Mouse (Mus musculus) ES-CJ7 (cell line): Measurements from ENCODE around the gene Ntm.
A peak's percentile ranks its signal among the peaks of the same experiment; 100 is the strongest.

ENCODE experiments used
- DNase-seq: peaks from one replicate; pipeline ENCODE4 v3.0.0; 2011; ENCODE audit warnings: low read depth, low spot score

The Ntm gene

DNA sequence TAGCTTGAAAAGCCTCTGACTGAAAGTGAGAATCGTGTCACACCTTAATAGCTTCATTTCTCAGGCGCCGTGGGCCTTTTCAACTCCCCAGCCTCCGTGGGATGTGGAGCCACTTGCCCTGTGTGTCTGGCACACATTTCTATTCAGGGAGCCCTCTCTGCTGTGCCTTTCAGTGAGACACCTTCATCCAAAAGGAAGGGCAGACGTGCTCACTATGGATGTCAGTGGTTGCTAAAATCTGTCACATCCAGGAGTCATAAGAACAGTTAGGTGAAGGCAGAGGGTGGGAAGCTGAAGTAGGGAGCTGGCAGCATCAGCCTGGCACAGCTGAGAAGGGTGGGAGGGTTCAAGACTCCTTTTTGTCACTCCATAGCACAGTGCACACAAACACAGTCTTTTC, 201.4 kb downstream of the Ntm start:
- DNase-seq = no peak

DNA sequence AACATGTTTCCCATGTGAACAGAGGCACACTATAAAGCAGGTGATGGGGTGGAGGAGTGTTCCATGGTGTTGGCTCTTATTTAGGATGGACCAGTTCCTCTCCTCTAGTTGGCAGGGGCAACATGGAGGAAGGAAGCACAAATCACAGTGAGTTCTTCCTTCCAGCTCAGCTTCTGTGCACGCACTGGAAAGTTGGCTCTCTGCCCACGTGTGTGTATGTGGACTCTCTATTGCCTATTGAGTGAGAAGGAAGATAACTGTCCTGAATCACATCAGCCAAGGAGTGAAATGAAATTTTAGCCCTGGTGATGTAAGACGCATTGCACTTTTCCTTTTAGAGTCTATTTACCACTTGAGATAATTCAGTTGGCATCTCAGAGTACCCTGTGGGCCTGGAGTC, 203.0 kb downstream of the Ntm start:
- no peak for DNase-seq

DNA sequence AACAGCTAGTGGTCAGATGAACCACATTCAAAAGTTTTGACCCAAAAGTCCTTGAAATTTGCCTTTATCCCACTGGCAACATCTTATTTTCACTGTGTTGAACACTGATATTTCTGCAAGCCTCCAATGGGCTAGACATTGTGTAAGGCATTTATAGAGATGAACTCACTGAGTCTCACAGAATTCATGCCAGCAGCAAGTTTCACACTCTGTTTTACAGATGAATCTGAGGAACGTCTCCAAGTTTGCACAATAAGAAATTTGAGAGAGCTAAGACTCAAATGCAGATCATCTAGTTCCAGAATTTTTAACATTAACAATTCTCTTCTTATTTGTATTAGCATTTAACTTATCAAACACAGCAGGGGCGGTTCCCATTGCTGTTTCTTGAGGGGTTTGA, 203.9 kb downstream of the Ntm start:
- DNase-seq = no peak

DNA sequence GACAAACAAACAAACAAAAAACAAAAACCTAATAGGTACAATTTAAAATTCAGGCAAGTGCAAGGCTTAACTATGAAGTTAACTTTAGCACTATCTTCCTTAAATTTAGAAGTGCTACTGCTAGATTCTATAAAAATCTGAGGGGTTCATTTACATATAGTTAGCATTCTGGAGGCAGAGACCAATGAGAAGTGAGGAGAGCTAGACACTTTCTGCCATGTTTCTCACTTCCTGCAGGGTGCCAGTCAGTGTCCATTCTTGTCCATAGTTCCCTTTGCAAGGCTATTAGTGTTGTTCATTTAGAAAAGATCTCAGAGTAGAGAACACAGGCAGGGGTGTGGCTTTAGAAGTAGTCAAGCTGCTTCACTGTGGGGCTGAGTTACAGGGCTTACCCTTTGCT, 208.6 kb downstream of the Ntm start:
- no peak for DNase-seq

DNA sequence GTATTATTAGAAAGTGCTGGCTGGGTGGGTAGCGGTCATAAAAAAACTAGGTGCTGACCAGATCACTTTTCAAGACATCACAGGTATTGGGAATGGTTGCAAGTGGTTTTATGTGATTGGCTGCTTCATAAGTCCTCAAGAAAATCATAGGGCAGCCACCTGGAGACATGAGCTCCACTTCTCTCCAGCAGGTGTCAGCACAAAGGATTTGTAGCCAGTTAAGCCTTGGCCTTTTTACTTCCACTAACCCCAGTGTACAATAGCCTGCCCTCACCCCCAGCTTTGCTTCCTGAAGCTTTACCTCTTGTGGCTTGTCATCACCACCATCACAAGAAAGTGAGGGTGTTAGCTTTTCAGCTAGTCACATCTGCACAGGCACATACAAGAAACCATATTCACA, 211.5 kb downstream of the Ntm start:
- peak; percentile 44 for DNase-seq

DNA sequence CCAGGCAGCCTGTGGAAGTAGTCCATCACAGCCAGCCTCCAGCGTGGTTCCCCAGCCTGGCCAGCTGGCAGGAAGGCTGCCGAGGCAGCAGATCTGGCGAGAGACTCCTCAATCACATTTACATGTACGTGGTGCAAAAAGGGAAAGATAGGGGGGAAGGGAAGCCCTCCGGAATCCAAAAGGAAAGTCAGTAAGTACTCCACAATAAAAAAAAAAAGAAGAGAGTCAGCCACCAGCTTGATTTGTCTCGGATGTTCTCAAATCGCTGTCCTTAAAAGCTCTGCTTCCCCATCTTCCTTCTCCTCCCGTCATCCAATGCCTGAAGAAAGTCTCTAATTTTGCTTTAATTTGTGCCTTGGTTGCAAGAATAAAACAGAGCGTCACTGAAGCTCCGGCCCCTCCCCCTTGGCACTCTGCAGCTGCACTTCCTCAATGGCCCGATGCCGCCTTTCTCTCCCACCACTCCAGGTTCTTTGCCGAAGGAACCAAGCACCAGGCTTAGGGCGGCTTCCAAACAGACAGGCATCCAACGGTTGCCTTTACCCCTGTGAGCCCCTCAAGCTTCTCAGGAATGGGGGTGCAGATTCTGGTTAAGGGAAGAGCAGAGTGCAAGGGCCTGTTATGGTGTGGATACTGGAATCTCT, 212.4 kb downstream of the Ntm start:
- no peak for DNase-seq

DNA sequence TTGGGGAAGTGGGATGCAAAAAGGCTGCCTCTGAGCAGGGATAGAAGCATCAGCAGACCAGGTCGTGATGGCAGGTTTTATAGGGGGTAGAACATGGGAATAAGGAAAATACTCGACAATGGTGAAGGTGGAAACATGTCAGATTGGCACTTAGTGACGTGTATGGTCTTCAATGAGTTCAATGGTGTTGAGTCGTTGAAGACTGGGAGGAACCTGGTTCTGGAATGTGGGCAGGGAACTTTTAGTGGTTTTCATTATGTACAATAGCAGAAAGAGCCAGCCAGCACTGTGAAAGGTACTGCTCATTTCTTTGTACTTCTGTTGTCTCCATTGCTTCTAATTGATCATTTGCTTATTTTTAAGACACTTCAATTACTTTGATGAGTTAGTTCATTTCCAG, 214.9 kb downstream of the Ntm start:
- DNase-seq = no peak

DNA sequence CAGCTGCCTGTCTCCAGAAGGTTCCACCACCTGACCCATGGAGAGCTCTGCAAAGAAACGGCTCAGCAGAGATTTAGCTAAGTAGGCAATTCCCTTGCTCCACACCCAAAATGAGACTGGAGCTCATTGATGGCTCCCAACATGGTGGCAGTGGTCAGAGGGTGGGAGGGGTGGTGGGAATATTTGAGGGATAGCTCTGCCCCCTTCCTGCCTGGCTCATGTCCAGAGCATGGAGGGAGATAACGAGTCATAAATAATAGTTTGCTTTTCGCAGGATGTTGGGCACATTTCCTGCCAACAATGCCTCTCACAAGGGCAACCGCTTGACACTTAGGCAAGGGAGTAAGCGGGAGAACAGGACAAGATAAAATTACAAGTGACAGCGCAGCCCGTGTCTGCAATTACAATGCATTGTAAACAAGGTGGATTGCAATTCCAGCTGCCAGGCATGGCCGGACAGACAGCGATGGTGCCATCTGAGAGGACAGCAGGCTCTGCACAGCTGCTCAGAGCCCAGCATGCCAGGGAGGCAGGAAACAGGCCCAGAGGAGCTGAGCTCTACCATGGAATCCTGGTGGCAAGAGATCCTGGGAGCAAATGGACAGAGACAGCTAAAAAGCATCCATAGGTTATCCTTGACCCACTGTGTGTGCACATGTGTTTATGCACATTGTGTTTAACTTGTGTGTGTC, 224.0 kb downstream of the Ntm start:
- DNase-seq = no peak

DNA sequence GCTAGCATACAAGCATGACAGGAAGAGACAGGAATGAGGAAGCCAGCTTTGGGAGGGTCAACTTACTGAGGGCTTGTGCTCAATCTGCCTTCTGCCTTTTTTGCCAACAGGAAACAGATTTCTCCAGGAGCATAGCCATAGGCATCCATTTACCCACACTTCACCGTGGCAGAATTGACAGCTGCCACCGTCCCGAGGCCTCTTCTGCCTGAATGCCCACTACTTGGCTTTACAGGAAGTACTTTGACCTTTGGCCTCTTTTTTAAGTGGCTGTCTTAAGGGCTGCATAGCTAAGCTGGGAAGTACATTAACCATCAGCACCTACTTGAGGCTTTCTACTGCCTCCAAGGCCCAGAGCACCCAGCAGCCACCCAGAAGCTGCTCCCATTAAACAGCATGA, 226.9 kb downstream of the Ntm start:
- DNase-seq = no peak

DNA sequence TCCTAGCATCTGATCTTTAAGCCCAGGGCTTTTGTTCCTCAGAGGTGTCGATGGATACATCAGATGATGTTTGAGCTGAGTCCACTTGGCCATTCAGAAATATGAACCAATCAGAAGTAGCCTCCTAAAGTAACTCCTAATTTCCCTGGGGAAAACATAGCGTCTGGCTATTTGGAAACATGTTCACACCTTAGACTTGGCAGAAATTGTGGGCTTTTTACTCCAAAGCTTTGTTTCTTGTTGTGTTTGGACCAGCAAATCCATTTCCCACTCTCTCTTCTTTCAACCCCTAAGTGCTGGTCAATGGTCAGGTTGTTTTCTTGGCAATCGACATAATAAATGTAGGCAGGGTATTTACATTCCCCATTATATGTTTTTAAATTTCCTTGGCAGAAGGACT, 230.0 kb downstream of the Ntm start:
- no peak for DNase-seq

DNA sequence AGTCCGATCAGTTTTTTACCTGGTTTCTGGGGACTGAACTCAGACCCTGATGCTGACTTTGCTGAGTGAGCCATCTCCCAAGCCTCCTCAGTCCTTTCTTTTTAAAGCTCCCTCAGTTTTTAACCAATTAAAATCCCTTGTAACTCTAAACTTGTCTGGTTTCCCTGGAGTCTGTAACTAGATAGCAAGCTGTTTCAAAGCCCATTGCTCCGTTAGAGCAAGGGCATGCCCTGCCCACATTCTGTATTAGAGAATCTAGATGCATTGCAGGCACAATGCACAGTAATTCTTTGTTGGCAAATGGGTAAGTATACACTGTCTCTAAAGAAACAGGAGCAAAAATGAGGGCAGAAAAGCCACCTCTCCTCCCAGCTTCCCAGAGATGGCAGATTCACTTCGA, 231.3 kb downstream of the Ntm start:
- DNase-seq = no peak

DNA sequence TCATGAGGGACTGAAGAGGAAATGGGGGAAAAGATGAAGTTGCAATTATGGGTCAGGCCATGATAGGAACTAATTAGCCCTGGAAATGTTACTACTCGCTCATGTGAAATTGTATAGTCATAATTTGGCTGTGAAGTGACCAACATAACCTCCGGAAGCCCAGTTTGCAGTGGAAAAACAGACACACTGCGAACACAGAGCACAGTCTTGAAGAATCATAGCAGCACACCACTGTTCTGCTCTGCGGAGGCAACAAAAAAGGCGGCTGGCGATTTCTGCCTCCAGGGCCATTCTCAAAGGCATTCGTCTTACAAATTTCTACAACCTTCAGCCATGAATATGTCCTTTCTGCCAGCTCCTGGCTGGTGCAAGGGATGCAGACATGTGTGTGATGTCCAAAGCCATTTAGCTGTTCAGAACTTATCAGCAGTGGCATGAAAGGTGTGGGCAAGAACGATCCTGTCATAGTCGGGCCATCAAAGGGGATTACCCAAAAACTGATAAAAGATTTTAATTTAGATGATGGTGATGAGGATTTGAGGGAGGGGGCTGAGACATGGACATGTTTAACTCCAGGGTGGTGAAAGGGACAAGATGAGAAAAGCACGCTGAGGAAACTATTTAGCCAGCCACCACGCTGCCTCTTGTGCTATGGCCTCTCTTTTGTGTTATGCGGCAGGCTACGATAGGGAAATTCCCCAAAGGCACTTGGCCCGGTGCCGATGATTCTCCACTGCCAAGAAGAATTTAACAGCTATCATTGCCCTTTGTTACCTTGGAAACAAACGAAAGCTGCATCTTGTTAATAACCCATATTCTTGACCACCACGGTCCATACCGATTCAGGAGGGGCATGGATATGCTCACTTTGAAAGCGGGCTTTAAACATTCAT, 235.2 kb downstream of the Ntm start:
- no peak for DNase-seq

DNA sequence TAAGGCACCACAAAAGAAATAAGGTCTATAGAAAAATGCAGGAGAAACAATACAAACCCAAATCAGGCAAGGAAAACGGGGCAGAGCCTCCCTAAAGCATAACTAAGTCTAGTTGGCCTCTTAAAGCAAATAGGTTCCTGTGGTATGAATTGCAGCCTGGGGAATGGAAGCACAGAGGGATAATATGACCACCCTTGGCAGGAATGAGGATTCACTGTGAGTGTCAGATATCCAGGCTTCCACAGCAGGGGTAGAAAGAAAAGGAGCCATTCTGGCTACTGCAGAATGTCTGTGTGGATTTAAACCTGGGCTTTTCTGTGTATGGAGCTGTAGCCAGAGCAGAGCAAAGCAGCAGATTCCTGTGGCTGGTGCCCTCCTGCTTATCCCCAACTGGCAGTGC, 241.5 kb downstream of the Ntm start:
- DNase-seq = no peak

DNA sequence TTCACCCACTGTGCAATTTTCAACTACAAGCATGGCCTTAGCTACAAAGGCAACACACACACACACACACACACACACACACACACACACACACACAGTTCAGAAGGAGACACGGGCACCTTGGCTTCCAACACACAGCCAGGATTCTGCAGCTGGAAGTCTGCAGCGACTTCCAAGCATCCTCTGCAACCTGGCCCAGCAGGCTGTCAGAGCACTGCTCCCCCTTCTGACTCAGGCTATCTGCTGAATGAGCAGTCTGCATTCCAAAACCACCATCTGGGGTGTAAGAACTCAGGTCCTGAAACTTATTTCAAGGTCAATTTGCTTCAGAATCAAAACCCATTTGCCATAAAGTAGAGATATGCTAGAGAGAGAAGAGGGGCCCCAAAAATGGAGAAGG, 246.1 kb downstream of the Ntm start:
- DNase-seq = no peak

DNA sequence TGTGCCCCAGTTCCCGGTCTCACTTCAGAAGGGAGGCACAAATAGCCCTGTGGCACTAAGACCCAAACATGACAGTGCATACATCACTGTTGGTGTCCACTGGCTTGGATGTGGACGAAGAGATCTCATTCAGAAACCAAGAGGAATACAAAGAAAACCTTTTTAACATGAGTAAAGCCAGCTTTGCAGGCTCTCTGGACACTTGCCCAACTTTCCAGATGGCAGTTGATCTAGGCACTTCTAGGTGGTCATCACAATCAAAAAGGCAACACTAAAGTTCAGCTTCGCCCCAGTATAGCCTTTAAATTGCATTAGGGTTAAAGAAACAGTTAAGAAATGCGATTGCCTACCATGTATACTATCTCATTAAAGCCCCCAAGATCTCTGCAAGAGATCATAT, 264.7 kb downstream of the Ntm start:
- DNase-seq = no peak

DNA sequence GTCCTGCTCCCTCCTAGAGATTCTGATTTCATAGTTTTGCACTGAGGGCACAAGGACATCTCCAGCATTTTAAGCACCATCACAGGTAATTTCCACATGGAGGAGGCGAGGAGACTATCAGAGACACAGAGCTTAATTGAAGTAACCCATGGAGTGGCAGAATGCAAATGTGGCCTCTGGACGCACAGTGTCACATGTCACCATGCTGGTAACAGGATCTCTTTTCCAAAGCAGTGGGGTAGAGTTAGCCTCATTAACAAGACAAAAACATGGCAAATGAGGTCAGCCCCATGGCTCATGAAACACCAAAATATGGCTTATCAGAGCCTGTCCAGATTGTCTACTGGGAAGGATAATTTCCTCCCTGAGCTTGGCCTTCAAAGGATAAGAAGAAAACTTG, 268.8 kb downstream of the Ntm start:
- peak; percentile 6 for DNase-seq

DNA sequence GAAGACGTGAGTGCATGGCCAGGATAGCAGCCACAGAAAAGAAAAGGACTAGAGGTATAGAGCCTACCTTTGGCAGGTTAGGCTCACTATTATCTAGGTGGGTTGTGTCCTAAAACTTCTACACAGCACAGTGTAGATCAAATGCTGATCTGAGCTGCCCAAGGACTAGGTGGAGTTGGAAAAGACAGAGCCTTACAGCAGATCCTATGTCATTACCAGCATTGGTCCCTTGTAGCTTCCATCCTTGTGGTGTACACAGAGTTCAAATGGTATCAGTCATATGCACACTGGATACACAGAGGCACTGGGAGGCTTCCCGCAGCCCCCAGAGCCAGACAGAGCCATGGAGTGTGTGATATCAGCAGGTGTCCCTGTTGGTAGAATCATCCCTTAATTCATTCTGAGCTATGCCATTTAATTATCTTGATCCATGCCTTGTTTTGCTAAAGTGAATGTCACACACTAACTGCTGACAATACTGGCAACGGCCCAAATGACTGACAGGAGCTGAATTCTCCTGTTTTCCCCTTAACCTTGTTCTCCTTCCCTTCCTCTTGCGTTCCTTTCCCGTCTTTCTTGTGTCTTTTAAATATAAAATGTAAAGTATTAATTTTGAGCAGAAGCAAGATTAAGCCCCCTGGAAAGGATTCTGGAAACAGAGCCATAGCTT, 271.6 kb downstream of the Ntm start:
- DNase-seq = no peak

DNA sequence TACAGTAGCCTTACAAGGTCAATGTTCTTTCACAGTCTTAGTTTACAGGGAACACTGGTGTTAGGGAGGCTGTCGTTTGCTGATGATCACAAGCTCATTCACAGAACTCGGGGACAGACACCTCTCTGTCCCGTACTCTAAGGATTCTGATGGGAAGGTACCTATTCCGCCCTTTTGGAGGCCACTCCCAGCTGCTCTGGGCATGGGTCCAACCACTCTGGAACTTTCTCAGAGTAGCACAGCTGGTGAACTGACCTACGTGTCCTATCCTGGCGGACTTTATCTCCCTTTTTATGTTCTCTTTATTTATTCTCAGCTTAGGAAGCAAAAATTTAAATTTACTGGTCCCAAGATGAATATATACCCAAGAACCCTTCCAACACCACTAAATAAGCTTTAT, 280.7 kb downstream of the Ntm start:
- DNase-seq = no peak

DNA sequence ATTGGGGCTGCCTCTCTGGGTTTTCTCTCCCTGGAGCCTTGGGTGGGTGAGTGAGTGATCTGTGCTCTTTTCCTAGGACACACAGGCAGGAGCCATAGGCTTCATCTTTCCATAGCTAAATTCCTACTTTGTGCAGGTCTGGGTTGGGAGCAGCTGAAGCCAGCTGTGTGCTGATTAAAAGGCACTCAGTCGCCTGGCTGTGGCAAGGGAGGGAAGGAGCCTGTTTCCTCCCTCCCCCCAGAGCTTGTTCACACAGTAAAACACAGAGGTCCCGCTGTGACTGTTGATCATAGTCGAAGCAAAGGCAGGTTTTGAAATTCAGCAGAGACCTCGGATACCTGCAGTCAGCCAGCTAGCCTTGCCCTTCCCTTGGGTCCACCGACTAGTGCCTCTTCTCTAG, 282.3 kb downstream of the Ntm start:
- no peak for DNase-seq

DNA sequence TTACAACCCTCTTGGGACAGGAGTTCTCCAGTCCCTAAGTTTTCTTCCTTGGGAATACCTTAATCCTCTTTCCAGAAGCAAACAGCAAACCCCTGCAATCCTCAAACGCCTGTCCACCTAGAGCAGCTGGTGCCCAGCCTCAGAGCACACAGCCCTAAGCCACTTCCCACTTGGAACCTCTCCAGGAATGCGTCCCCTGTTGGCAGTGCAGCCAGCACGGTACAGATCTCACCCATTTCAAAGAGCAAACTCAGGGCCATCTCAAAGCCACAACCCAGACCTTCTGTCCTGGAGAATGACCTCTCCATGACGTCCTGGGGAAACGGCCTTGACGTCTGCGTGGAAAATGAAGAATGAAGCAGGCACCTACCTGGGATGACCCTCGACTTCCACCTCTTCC, 289.0 kb downstream of the Ntm start:
- DNase-seq = no peak

DNA sequence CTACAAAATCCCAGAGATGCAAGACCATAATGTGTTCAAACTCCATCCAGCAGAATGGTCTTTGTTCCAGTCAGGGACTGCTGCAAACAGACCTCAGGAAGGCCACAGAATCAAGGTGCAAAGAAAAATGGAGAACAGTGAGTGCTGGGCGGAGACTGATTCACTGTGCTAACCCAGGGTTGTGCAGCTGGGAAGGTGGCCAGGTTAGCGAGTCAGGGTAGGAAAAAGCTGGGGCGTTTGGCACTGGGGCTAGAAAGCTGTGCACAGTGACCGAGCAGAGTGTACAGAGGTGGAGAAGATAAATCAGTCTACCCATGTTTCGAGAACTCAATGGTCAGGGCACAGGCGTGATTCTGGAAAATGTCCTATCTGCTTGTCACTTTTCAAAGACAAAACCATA, 291.1 kb downstream of the Ntm start:
- DNase-seq = no peak

DNA sequence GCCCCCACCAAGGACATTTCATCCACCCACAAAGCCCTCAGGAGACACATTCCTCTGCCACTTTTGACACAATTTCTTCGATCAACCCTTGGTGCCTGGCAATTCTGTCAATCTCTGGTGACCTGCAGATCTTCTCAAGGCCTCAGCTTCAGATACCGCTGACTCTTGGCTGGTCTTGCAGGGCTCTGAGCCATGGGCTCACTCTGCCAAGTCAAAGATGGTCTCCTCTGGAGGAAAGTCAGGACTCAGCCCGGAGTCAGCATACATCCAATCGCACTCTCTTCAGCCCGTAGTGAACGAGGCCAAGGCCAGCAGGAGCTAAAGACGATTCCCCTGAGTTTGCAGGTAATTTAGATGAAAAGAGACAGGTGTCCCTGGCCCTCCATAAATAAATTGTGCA, 299.7 kb downstream of the Ntm start:
- no peak for DNase-seq
